Mouse (Mus musculus): Measurements from ENCODE around the gene Ift43.

- TF ChIP-seq CTCF (IDR thresholded peaks at IDR 0.05; ENCODE audit: control insufficient read depth, insufficient read depth, low read length) (no peak), POLR2A (IDR thresholded peaks at IDR 0.05; ENCODE audit: borderline replicate concordance, control insufficient read depth, low read depth, low read length) (no peak)
These were observed 36.2 kb upstream of the Ift43 start for GRCm38 (mm10) chr12:86046141-86046540.
